Mouse (Mus musculus): ENCODE measurements around the gene Myh10. TPM values are rescaled to one million over a fixed set of nuclear protein-coding genes. Genes with fewer than 3 reads are reported as not detected.
"Not testable (repeated sequence)": the region's sequence is repeated elsewhere in the genome, so short reads cannot be mapped to it uniquely, and the experiment has no call there.

Gene Myh10
- polyA plus RNA-seq, 1 experiment from 2014 or later = 174 TPM

DNA sequence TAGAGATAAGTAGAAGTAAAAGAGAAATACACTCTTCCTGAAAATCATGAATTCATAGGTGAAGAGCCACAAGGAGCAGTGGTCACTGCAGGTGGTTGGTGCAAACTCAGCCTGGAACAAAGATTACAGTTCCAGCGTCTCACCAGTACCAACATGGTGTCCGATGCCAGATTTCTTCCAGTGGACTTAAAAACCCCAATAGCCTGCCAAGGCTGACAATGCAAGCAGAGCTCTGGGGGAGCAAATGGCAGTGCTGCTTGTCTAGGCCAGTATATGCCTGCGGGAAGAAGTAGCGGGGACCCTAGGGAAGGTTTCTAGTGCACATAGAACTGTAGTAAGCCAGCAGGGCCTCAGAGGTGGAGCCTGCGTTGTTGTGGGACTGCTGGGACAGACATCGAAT is 40.7 kb downstream of the Myh10 start:
- 96% methylated on average over 6 of the region's 6 CpGs for WGBS
- Histone ChIP-seq H3K4me1 (no peaks in the 10 kb centered on the region), H3K36me3 (replicated peaks) (peaks cover 38% of the 10 kb centered on the region)

GRCm38 (mm10) chr11:68733401-68733800 is 42.0 kb downstream of the Myh10 start:
- not testable (repeated sequence) for H3K4me1 ChIP-seq; H3K27me3 ChIP-seq; H3K4me2 ChIP-seq; H3K27ac ChIP-seq; H3K9ac ChIP-seq; H3K4me3 ChIP-seq (replicated peaks); ATAC-seq (ENCODE audit: low FRiP score); H3K9me3 ChIP-seq
- 95% methylated on average over 3 of the region's 3 CpGs for WGBS
- H3K36me3 ChIP-seq (replicated peaks) = peaks cover 34% of the 10 kb centered on the region

More for the DNA sequence above, 40.7 kb downstream of the Myh10 start:
- Histone ChIP-seq H3K4me3 (replicated peaks) (no peak overlapping the region), H3K9ac (no peak overlapping the region), H3K27ac (no peak overlapping the region), H3K4me2 (no peak overlapping the region), H3K27me3 (no peaks in the 10 kb centered on the region), H3K9me3 (no peaks in the 10 kb centered on the region)
- no peak for ATAC-seq (ENCODE audit: low FRiP score)

- ATAC-seq (ENCODE audit: low FRiP score) = no peak
- H3K36me3 ChIP-seq (replicated peaks) = peaks cover 38% of the 10 kb centered on the region
- WGBS = 96% methylated on average over 7 of the region's 7 CpGs
Measured at GRCm38 (mm10) chr11:68739509-68739908, 48.1 kb downstream of the Myh10 start.

GRCm38 (mm10) chr11:68742658-68743057 is 51.3 kb downstream of the Myh10 start:
- no peak for ATAC-seq (ENCODE audit: low FRiP score)
- H3K4me3 ChIP-seq (replicated peaks) = no peak overlapping the region
- no peaks in the 10 kb centered on the region for H3K4me1 ChIP-seq
- H3K36me3 ChIP-seq (replicated peaks) = peaks cover 35% of the 10 kb centered on the region
- H3K27ac ChIP-seq = no peak overlapping the region
- H3K9ac ChIP-seq = no peak overlapping the region
- no peaks in the 10 kb centered on the region for H3K9me3 ChIP-seq
- H3K4me2 ChIP-seq = no peak overlapping the region
- H3K27me3 ChIP-seq = no peaks in the 10 kb centered on the region
- 70% methylated on average over 2 of the region's 2 CpGs for WGBS

More at GRCm38 (mm10) chr11:68739509-68739908, 48.1 kb downstream of the Myh10 start:
- Histone ChIP-seq H3K27ac (no peak overlapping the region), H3K27me3 (no peaks in the 10 kb centered on the region), H3K4me3 (replicated peaks) (no peak overlapping the region), H3K4me2 (no peak overlapping the region), H3K9ac (no peak overlapping the region), H3K4me1 (no peaks in the 10 kb centered on the region), H3K9me3 (no peaks in the 10 kb centered on the region)

DNA sequence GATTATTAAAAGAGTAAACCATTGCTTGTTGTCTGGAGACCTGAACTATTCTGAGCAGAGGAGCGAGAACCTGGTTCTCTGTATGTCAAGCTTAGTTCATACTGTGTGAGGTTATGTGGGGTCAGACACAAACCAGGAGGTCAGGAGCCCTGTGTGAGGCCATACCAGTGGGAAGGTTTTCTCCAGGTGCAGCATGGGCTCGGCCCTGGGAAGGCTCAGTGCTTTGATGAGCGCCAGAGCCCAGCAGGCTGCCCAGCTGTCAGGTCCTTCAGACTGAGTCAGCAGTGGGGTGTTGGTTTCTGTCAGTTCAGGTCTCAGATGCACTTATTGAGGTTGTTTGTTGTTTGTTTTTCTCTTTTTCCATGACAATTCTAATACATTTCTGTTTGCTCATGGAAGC is 52.8 kb downstream of the Myh10 start:
- H3K27me3 ChIP-seq = no peaks in the 10 kb centered on the region
- H3K4me1 ChIP-seq = no peaks in the 10 kb centered on the region
- no peak overlapping the region for H3K9ac ChIP-seq
- no peak overlapping the region for H3K4me3 ChIP-seq (replicated peaks)
- H3K4me2 ChIP-seq = no peak overlapping the region
- WGBS = 85% methylated on average over 3 of the region's 3 CpGs
- no peak overlapping the region for H3K27ac ChIP-seq
- H3K36me3 ChIP-seq (replicated peaks) = peaks cover 46% of the 10 kb centered on the region
- no peaks in the 10 kb centered on the region for H3K9me3 ChIP-seq
- no peak for ATAC-seq (ENCODE audit: low FRiP score)

DNA sequence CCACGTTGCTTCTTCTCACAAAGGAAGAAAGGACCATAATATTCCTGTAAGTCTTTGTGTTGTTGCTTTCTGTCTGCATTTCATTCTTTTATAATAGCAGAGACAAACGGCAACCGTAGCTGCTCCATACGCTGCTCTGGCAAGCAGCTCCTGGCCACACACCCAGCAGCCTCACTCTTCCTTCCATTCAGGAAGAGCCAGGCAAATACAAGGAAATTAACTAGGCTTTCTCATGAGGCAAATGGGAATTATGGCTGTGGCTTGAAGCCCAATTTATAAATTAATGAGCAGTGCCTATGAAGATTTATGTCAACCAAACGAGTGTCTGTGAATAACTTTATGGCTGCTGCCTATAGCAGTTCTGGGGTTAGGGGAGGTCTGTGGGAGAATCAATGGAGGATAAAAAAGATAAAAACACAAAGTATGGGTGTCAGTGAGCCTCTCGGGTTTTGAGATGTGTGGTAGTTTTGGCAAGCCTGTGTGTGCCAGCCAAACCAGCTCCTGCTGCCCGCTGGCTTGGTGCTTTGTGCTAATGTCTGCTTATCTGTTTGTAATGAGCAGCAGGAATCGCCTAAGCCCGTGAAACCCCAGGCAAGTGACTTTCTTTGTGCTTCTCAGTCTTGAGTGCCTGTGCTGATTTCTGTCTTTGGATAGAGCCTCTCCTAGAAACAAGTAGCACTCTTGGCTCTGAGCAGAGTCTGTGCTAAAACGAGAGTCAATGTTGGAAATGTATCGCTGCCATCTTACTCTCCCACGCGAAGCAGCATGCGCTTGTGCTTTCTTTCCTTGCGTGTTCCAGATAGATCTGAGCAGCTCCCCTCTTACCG is 54.2 kb downstream of the Myh10 start:
- Histone ChIP-seq H3K9ac (no peak overlapping the region), H3K27ac (no peak overlapping the region), H3K4me2 (no peak overlapping the region), H3K4me3 (replicated peaks) (no peak overlapping the region), H3K4me1 (no peaks in the 10 kb centered on the region), H3K36me3 (replicated peaks) (peaks cover 48% of the 10 kb centered on the region), H3K27me3 (no peaks in the 10 kb centered on the region), H3K9me3 (no peaks in the 10 kb centered on the region)
- 84% methylated on average over 16 of the region's 16 CpGs for WGBS
- no peak for ATAC-seq (ENCODE audit: low FRiP score)

- no peak for ATAC-seq (ENCODE audit: low FRiP score)
- no peaks in the 10 kb centered on the region for H3K9me3 ChIP-seq
- H3K27me3 ChIP-seq = no peaks in the 10 kb centered on the region
- 93% methylated on average over 5 of the region's 5 CpGs for WGBS
- no peak overlapping the region for H3K4me3 ChIP-seq (replicated peaks)
- peaks cover 60% of the 10 kb centered on the region for H3K36me3 ChIP-seq (replicated peaks)
- no peak overlapping the region for H3K9ac ChIP-seq
- no peaks in the 10 kb centered on the region for H3K4me1 ChIP-seq
- H3K27ac ChIP-seq = no peak overlapping the region
- no peak overlapping the region for H3K4me2 ChIP-seq
Measured at GRCm38 (mm10) chr11:68748121-68748520, 56.8 kb downstream of the Myh10 start.

DNA sequence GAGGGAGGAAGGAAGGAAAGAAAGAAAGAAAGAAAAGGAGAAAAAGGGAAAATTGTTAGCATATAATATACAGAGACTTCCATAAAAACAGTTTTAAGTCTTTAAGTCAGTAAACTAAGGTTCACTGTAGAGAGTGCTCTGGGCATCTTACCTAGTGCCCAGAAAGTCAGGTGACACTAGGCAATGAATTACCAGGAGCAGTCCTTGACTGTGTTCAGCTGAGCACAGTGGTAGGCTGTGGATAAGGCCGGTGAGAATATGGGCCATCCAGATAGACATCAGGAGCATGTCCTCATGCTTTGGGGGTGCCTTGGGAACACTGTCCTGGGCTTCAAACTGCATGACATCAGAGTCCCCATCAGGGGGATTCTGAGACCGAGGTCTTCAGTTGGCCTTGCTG is 58.8 kb downstream of the Myh10 start:
- no peak overlapping the region for H3K4me3 ChIP-seq (replicated peaks)
- H3K36me3 ChIP-seq (replicated peaks) = peaks cover 58% of the 10 kb centered on the region
- WGBS = 80% methylated on average over 2 of the region's 2 CpGs
- no peak for ATAC-seq (ENCODE audit: low FRiP score)
- H3K4me2 ChIP-seq = no peak overlapping the region
- no peak overlapping the region for H3K27ac ChIP-seq
- H3K9ac ChIP-seq = no peak overlapping the region
- H3K27me3 ChIP-seq = no peaks in the 10 kb centered on the region
- H3K9me3 ChIP-seq = no peaks in the 10 kb centered on the region
- peaks cover 13% of the 10 kb centered on the region for H3K4me1 ChIP-seq

GRCm38 (mm10) chr11:68750938-68751337 is 59.6 kb downstream of the Myh10 start:
- H3K9ac ChIP-seq = no peak overlapping the region
- ATAC-seq (ENCODE audit: low FRiP score) = no peak
- peaks cover 50% of the 10 kb centered on the region for H3K36me3 ChIP-seq (replicated peaks)
- no peak overlapping the region for H3K4me3 ChIP-seq (replicated peaks)
- H3K9me3 ChIP-seq = no peaks in the 10 kb centered on the region
- no peak overlapping the region for H3K4me2 ChIP-seq
- H3K4me1 ChIP-seq = peaks cover 13% of the 10 kb centered on the region
- no peaks in the 10 kb centered on the region for H3K27me3 ChIP-seq
- WGBS = 80% methylated on average over 8 of the region's 8 CpGs
- no peak overlapping the region for H3K27ac ChIP-seq

DNA sequence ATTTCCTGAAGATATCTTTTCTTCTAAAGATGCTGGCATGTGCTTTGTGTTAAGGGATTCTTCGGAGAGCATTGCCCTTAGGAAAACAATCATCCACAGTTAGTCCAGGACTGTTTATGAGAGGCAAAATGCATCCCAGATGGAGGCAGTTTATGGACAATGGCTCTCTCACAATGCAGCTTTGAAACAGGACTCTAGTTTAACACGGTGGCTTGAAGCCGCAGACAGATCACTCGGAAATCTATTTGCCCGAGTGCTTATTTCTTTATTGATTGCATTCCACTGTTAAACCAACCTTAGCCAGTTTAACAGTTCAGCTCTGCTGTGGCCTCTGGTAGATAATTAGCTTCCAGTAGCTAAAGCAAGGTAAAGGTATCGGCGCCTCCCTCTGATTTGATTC is 62.9 kb downstream of the Myh10 start:
- 0 out of 2 replicates have a peak overlapping the region, but pooled peaks have one; percentile 21 for H3K27ac ChIP-seq
- no peak overlapping the region for H3K4me3 ChIP-seq (replicated peaks)
- H3K36me3 ChIP-seq (replicated peaks) = peaks cover 26% of the 10 kb centered on the region
- peaks cover 13% of the 10 kb centered on the region for H3K4me1 ChIP-seq
- H3K4me2 ChIP-seq = no peak overlapping the region
- no peaks in the 10 kb centered on the region for H3K9me3 ChIP-seq
- no peak overlapping the region for H3K9ac ChIP-seq
- 60% methylated on average over 7 of the region's 7 CpGs for WGBS
- ATAC-seq (ENCODE audit: low FRiP score) = no peak
- H3K27me3 ChIP-seq = no peaks in the 10 kb centered on the region

DNA sequence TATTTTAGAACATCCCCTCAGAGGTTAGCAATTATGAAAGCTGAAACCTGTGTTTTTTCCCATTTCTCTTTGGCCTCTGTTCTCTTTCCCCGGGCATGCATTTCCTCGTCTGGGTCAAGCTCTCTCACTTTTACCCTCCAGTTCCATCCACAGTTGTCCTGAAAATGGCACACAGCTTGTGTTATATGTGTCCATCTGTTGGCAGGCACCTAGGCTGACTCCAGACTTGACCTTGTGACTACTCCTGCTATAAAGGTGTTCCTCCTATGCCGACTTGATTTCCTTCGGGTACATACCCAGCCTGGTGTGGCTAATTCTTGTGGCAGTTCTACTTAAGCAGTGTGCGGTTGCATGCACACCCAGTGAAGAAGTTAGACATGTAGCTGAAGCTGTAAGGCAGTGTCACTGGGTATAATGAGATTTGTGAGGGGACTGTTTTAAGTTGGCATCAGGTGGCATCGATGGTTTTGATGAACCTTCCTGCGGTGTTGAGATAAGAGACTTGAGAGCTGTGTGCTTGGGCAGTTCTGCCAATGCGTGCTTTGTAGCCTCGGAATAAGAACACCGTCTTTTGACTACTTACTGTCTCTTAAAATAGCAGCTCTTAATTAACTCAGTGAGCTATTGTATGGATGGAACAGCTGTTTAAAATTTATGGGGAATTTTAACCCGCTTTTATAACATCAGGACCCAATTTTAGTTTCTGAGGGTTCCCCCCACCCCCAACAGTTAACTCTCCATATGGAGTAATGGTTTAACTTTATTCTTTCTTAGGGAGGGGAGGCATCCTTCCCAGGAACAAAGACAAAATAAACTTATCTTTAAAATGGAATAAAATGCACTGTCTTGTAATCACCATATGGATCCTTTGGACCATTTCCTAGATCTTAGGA is 65.3 kb downstream of the Myh10 start:
- Histone ChIP-seq H3K9me3 (no peaks in the 10 kb centered on the region), H3K27ac (no peak overlapping the region), H3K27me3 (no peaks in the 10 kb centered on the region), H3K4me3 (replicated peaks) (no peak overlapping the region), H3K9ac (no peak overlapping the region), H3K4me2 (no peak overlapping the region), H3K4me1 (peaks cover 13% of the 10 kb centered on the region), H3K36me3 (replicated peaks) (peaks cover 35% of the 10 kb centered on the region)
- 86% methylated on average over 11 of the region's 11 CpGs for WGBS
- ATAC-seq (ENCODE audit: low FRiP score) = no peak

DNA sequence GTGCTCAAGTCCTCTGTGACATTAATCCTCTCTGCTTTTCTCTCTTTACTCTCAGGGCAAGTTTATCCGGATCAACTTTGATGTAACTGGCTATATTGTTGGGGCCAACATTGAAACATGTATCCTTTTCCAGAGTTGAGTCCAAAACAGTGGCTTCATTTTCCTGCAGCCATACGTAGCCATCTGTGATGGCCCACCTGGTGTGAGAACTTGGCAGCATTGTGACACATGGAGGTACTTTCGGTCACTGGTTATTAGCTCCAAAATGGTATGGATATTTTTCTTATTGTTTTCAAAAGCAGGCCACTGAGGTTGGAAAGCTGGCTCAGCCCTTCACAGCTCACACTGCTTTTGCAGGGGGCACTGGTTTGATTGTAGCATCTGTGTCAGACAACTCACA is 68.3 kb downstream of the Myh10 start:
- no peak overlapping the region for H3K27ac ChIP-seq
- WGBS = 82% methylated on average over 3 of the region's 3 CpGs
- H3K4me2 ChIP-seq = no peak overlapping the region
- ATAC-seq (ENCODE audit: low FRiP score) = no peak
- H3K4me1 ChIP-seq = peaks cover 3% of the 10 kb centered on the region
- no peak overlapping the region for H3K9ac ChIP-seq
- H3K27me3 ChIP-seq = no peaks in the 10 kb centered on the region
- no peaks in the 10 kb centered on the region for H3K9me3 ChIP-seq
- H3K4me3 ChIP-seq (replicated peaks) = no peak overlapping the region
- peaks cover 55% of the 10 kb centered on the region for H3K36me3 ChIP-seq (replicated peaks)

Data from forebrain, embryonic 12.5 days (tissue).